Mouse (Mus musculus) common myeloid progenitor, adult 5-6 weeks (primary cell): ENCODE results near the gene Kdm8. TPM values are rescaled to one million over a fixed set of nuclear protein-coding genes. Genes with fewer than 3 reads are reported as not detected.
A peak's percentile ranks its signal among the peaks of the same experiment; 100 is the strongest.

ENCODE experiments used
- ATAC-seq: replicated peaks from 2 replicates; pipeline ENCODE4 v1.8.0; 2016; ENCODE audit warnings: low read depth, mild to moderate bottlenecking, moderate TSS enrichment, inconsistent platforms; ENCODE audit not compliant: poor library complexity, severe bottlenecking
- total RNA-seq: library from RNA; stranded (forward); fragments of 200-1000, 187-1606 nt; gene quantifications from 2 replicates; pipeline ENCODE4 v1.2.3, GENCODE M21; 2017

Kdm8 gene
- total RNA-seq, 1 experiment from 2014 or later: 6.1 TPM

GRCm38 (mm10) chr7:125495864-125496440 is 51.5 kb downstream of the Kdm8 start:
- no peak for ATAC-seq

GRCm38 (mm10) chr7:125499927-125500868 is 55.7 kb downstream of the Kdm8 start:
- ATAC-seq: no peak

GRCm38 (mm10) chr7:125500879-125501278 is 56.4 kb downstream of the Kdm8 start:
- no peak for ATAC-seq

- peak; percentile 92 for ATAC-seq
Measured at GRCm38 (mm10) chr7:125503374-125504092, 59.1 kb downstream of the Kdm8 start.

- no peak for ATAC-seq
Measured at GRCm38 (mm10) chr7:125504618-125505017, 60.1 kb downstream of the Kdm8 start.

- ATAC-seq: no peak
Measured at GRCm38 (mm10) chr7:125505568-125505967, 61.1 kb downstream of the Kdm8 start.

GRCm38 (mm10) chr7:125507279-125507678 is 62.8 kb downstream of the Kdm8 start:
- ATAC-seq: no peak

- ATAC-seq: peak; percentile 73
Measured at GRCm38 (mm10) chr7:125511432-125511831, 67.0 kb downstream of the Kdm8 start.

GRCm38 (mm10) chr7:125511852-125512251 is 67.4 kb downstream of the Kdm8 start:
- peak; percentile 79 for ATAC-seq

Other genes with a start within 250 kb of the Kdm8 start
- 75.2 and 99.7 TPM in 2 replicates for gene Nsmce1, start 46.9 kb downstream of the Kdm8 start, total RNA-seq
- gene Il4ra, start 107.4 kb downstream of the Kdm8 start, total RNA-seq: 21.2 and 23.0 TPM in 2 replicates
- 3.3 TPM in 2 replicates for gene Il21r, start 158.8 kb downstream of the Kdm8 start, total RNA-seq